Mouse (Mus musculus) brown adipose tissue, adult 24 weeks (tissue): Measurements from ENCODE around the gene C8b. TPM values are rescaled to one million over a fixed set of nuclear protein-coding genes. Genes with fewer than 3 reads are reported as not detected.

Source experiments
- H3K27ac ChIP-seq: fragments of 200-500 bp; replicated peaks from 2 replicates; pipeline ENCODE4 v1.5.1; 2012; ENCODE audit warnings: low read depth, mild to moderate bottlenecking, low read length
- H3K4me1 ChIP-seq: fragments of 200-500 bp; 2 replicates; pipeline ENCODE4 v1.6.1; 2012; ENCODE audit warnings: low read length, mixed read lengths; ENCODE audit not compliant: control insufficient read depth, insufficient read depth, insufficient read length
- H3K4me3 ChIP-seq: fragments of 200-500 bp; 2 replicates; pipeline ENCODE4 v1.5.1; 2012; ENCODE audit warnings: low read depth, mild to moderate bottlenecking, low read length, moderate library complexity; ENCODE audit not compliant: insufficient read depth
- polyA plus RNA-seq: library from polyadenylated mRNA; stranded (reverse); fragments of >200 nt; gene quantifications from 2 replicates; pipeline ENCODE4 v1.2.4, GENCODE M21; 2012; ENCODE audit not compliant: missing spikeins, insufficient read depth, insufficient read length

Gene C8b
- polyA plus RNA-seq, 1 experiment = not detected

- no peaks in the 10 kb centered on the region for H3K4me1 ChIP-seq
- H3K4me3 ChIP-seq = no peak overlapping the region
- H3K27ac ChIP-seq = no peak overlapping the region
These were observed 15.3 kb downstream of the C8b start for GRCm38 (mm10) chr4:104781441-104781840.

GRCm38 (mm10) chr4:104782346-104782745 is 16.2 kb downstream of the C8b start:
- Histone ChIP-seq H3K27ac (no peak overlapping the region), H3K4me1 (no peaks in the 10 kb centered on the region), H3K4me3 (no peak overlapping the region)

GRCm38 (mm10) chr4:104792111-104792510 is 26.0 kb downstream of the C8b start:
- Histone ChIP-seq H3K4me1 (no peaks in the 10 kb centered on the region), H3K4me3 (no peak overlapping the region), H3K27ac (no peak overlapping the region)

GRCm38 (mm10) chr4:104798951-104799350 is 32.8 kb downstream of the C8b start:
- Histone ChIP-seq H3K4me1 (no peaks in the 10 kb centered on the region), H3K4me3 (no peak overlapping the region), H3K27ac (no peak overlapping the region)

- no peak overlapping the region for H3K27ac ChIP-seq
- H3K4me1 ChIP-seq = no peaks in the 10 kb centered on the region
- H3K4me3 ChIP-seq = no peak overlapping the region
These were observed 35.5 kb downstream of the C8b start for GRCm38 (mm10) chr4:104801625-104802024.

- no peak overlapping the region for H3K4me3 ChIP-seq
- H3K27ac ChIP-seq = no peak overlapping the region
- H3K4me1 ChIP-seq = no peaks in the 10 kb centered on the region
These were observed 38.0 kb downstream of the C8b start for GRCm38 (mm10) chr4:104804100-104804499.

- H3K4me3 ChIP-seq = no peak overlapping the region
- H3K4me1 ChIP-seq = no peaks in the 10 kb centered on the region
- no peak overlapping the region for H3K27ac ChIP-seq
These were observed 39.5 kb downstream of the C8b start for GRCm38 (mm10) chr4:104805414-104806257.

- H3K4me1 ChIP-seq = no peaks in the 10 kb centered on the region
- H3K27ac ChIP-seq = no peak overlapping the region
- H3K4me3 ChIP-seq = no peak overlapping the region
These were observed 44.7 kb downstream of the C8b start for GRCm38 (mm10) chr4:104810710-104811286.

- H3K27ac ChIP-seq = no peak overlapping the region
- no peaks in the 10 kb centered on the region for H3K4me1 ChIP-seq
- H3K4me3 ChIP-seq = no peak overlapping the region
These were observed 47.5 kb downstream of the C8b start for GRCm38 (mm10) chr4:104813617-104814016.

- Histone ChIP-seq H3K27ac (no peak overlapping the region), H3K4me1 (no peaks in the 10 kb centered on the region)
These were observed 50.6 kb downstream of the C8b start for GRCm38 (mm10) chr4:104816519-104817232.

GRCm38 (mm10) chr4:104817509-104817908 is 51.4 kb downstream of the C8b start:
- no peaks in the 10 kb centered on the region for H3K4me1 ChIP-seq
- no peak overlapping the region for H3K27ac ChIP-seq
- H3K4me3 ChIP-seq = no peak overlapping the region

More at GRCm38 (mm10) chr4:104816519-104817232, 50.6 kb downstream of the C8b start:
- H3K4me3 ChIP-seq = no peak overlapping the region

- Histone ChIP-seq H3K4me1 (no peaks in the 10 kb centered on the region), H3K27ac (no peak overlapping the region), H3K4me3 (no peak overlapping the region)
These were observed 52.9 kb downstream of the C8b start for GRCm38 (mm10) chr4:104818986-104819385.

GRCm38 (mm10) chr4:104819891-104820290 is 53.8 kb downstream of the C8b start:
- Histone ChIP-seq H3K27ac (no peak overlapping the region), H3K4me3 (no peak overlapping the region), H3K4me1 (no peaks in the 10 kb centered on the region)

- Histone ChIP-seq H3K4me1 (no peaks in the 10 kb centered on the region), H3K27ac (no peak overlapping the region)
These were observed 57.5 kb downstream of the C8b start for GRCm38 (mm10) chr4:104823597-104824101.

GRCm38 (mm10) chr4:104824381-104825077 is 58.4 kb downstream of the C8b start:
- Histone ChIP-seq H3K4me1 (no peaks in the 10 kb centered on the region), H3K4me3 (no peak overlapping the region), H3K27ac (no peak overlapping the region)

More at GRCm38 (mm10) chr4:104823597-104824101, 57.5 kb downstream of the C8b start:
- H3K4me3 ChIP-seq = no peak overlapping the region
